Mouse (Mus musculus): ENCODE results near the gene Hapln4. TPM values are rescaled to one million over a fixed set of nuclear protein-coding genes. Genes with fewer than 3 reads are reported as not detected.

Hapln4 gene
- 0.15 and 0.20 TPM in 2 replicates for polyA plus RNA-seq (2012; rRNA removed)

GRCm38 (mm10) chr8:70083285-70083684 lies at the start of gene Hapln4:
Hapln4 (plus strand) TSS chr8:70083457.

GRCm38 (mm10) chr8:70042583-70043455 lies 40.4 kb upstream of the Hapln4 start, which contains the start of the genes Mau2 and Sugp1:
Mau2 (minus strand) TSS chr8:70042734.
Sugp1 (plus strand) TSS chr8:70042813.

GRCm38 (mm10) chr8:70072441-70073069 lies 10.7 kb upstream of the Hapln4 start, which contains the start of gene Tm6sf2:
Tm6sf2 (plus strand) TSS chr8:70072924.

DNA sequence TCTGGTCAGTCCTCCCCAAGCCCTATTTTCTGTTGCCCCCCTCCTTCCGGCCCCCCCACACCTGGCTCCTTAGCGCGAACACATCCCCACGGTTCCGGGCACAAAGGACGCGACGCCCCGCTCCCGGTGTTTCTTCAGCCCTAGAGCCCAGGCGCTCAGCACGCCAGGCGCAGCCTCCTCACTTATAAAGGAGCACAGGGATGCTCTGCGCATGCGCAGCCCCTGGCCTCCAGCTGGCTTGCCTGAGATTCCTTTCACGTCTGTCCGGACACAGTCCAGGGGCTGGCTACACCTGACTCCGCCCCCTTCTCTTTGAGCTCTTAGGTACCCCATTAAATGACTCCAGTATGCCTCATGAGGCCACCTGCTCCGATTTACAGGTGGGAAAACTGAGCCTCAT lies 37.4 kb downstream of the Hapln4 start, which contains the start of gene Ncan:
Ncan (minus strand) TSS at position 207 of the 400 bp plus-strand sequence.

DNA sequence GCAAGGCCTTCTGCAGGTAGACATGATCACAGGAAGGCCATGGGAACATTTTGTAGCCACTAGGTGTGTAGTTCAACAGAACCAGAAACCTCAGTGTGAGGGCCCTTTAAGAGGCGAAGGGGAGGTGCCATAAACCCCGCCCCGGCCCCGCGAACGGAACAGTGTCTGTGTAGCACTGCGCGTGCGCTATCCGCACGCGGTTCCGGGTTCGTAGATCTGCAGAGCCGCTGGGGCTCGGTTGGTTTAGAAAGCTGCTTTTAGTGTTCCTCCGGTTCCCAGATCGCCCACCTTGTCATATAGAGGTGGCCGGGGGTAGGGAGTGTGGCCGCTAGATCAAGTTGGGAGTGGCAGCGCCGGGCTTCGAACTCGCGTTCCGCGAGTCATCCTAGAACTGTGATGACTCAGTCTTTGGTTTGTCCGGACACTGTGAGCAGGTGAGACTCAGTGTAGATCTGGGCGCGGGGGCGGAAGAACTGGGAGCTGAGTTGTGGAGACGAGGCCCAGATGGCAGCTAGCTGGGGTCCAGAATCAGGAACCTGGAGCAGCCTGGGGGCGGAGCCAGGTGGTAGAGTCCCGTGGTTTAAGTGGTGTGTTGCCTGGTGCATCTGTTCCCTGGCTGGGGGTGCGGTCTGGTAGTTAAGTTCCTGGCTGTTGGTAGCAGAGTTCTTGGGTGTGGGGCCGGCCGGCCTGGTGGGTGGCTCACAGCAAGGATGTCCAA lies 48.1 kb downstream of the Hapln4 start, which contains the start of gene Nr2c2ap:
Nr2c2ap (plus strand) TSS at position 168 of the 718 bp plus-strand sequence.

DNA sequence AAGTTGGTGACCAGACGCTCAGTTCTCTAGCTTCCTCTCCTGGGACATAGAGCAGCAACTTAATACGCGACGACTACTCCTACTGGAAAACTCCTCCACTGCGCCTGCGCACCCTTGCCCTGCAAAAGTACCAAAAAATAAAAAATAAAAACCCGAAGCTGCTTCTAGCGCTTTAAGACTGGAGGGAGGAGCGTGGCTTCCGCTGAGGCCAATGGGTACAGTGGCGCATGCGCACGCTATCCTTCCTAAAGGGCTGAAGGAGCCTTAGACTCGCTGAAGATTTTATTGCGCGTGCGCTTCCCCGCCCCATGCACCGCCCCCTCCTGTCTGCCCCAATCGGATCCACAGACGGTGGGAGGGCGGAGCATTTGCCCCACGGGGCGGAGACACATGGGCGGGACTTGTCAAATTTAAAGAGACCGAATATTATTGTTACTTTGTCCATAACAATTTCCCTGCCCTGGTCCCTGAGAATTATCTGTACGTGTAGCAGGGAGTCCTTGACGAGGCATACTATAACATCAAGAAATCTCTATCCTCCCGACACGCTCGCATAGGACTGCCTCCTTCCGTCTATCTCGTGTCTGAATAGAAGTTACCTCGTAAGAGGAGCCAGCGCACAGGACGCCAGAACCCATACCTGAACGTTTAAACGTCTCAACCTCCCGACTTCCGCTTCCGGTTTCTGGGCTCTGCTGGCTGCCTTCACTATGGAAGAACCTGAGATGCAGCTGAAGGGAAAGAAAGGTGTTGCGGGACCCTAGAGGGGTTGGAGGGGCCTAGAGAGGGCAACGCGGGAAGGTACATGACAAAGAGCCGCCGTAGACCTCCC lies 56.0 kb downstream of the Hapln4 start, which contains the start of the genes Rfxank, Borcs8 and Mef2b:
Rfxank (minus strand) TSS at position 129 of the 832 bp plus-strand sequence.
Borcs8 (plus strand) TSS at position 474 of the 832 bp plus-strand sequence.
Mef2b (plus strand) TSS at position 686 of the 832 bp plus-strand sequence.

Other genes with a start within 250 kb of the Hapln4 start
- gene Cilp2, start 195.8 kb upstream of the Hapln4 start, polyA plus RNA-seq (2012; rRNA removed) = 0.92 and 1.4 TPM in 2 replicates
- gene Tssk6, start 181.3 kb upstream of the Hapln4 start, polyA plus RNA-seq (2012; rRNA removed) = 2.1 and 3.1 TPM in 2 replicates
- 98.7 and 144 TPM in 2 replicates for gene Ndufa13, start 180.9 kb upstream of the Hapln4 start, polyA plus RNA-seq (2012; rRNA removed)
- 14.1 and 14.6 TPM in 2 replicates for gene Yjefn3, start 180.7 kb upstream of the Hapln4 start, polyA plus RNA-seq (2012; rRNA removed)
- gene Gatad2a, start 87.1 kb upstream of the Hapln4 start, polyA plus RNA-seq (2012; rRNA removed) = 79.6 and 96.8 TPM in 2 replicates
- gene Mau2, start 40.7 kb upstream of the Hapln4 start, polyA plus RNA-seq (2012; rRNA removed) = 155 and 161 TPM in 2 replicates
- gene Sugp1, start 40.6 kb upstream of the Hapln4 start, polyA plus RNA-seq (2012; rRNA removed) = 9.9 and 11.8 TPM in 2 replicates
- gene Tm6sf2, start 10.5 kb upstream of the Hapln4 start, polyA plus RNA-seq (2012; rRNA removed) = 5.8 and 7.3 TPM in 2 replicates
- 0.06 and 0.09 TPM in 2 replicates for gene Ncan, start 37.4 kb downstream of the Hapln4 start, polyA plus RNA-seq (2012; rRNA removed)
- 11.8 and 14.6 TPM in 2 replicates for gene Nr2c2ap, start 47.9 kb downstream of the Hapln4 start, polyA plus RNA-seq (2012; rRNA removed)
- gene Rfxank, start 55.7 kb downstream of the Hapln4 start, polyA plus RNA-seq (2012; rRNA removed) = 29.3 and 37.2 TPM in 2 replicates
- gene Borcs8, start 56.0 kb downstream of the Hapln4 start, polyA plus RNA-seq (2012; rRNA removed) = 116 and 135 TPM in 2 replicates
- 1.7 and 4.5 TPM in 2 replicates for gene Mef2b, start 56.3 kb downstream of the Hapln4 start, polyA plus RNA-seq (2012; rRNA removed)
- 191 and 215 TPM in 2 replicates for gene Tmem161a, start 88.9 kb downstream of the Hapln4 start, polyA plus RNA-seq (2012; rRNA removed)
- 68.7 and 96.4 TPM in 2 replicates for gene Slc25a42, start 128.8 kb downstream of the Hapln4 start, polyA plus RNA-seq (2012; rRNA removed)
- gene Sugp2, start 150.8 kb downstream of the Hapln4 start, polyA plus RNA-seq (2012; rRNA removed) = 52.7 and 59.3 TPM in 2 replicates
- 33.3 and 36.1 TPM in 2 replicates for gene Armc6, start 151.0 kb downstream of the Hapln4 start, polyA plus RNA-seq (2012; rRNA removed)
- 150 and 156 TPM in 2 replicates for gene Homer3, start 199.4 kb downstream of the Hapln4 start, polyA plus RNA-seq (2012; rRNA removed)
- gene Ddx49, start 219.0 kb downstream of the Hapln4 start, polyA plus RNA-seq (2012; rRNA removed) = 66.3 and 70.5 TPM in 2 replicates
- gene Cope, start 219.1 kb downstream of the Hapln4 start, polyA plus RNA-seq (2012; rRNA removed) = 699 and 783 TPM in 2 replicates
- 12.7 and 13.9 TPM in 2 replicates for gene Cers1, start 232.3 kb downstream of the Hapln4 start, polyA plus RNA-seq (2012; rRNA removed)
- gene Gdf1, start 246.4 kb downstream of the Hapln4 start, polyA plus RNA-seq (2012; rRNA removed) = 10.9 and 13.0 TPM in 2 replicates